Mouse (Mus musculus) olfactory bulb, adult 2 months (tissue): ENCODE results near the gene Ptn.

ENCODE experiments used
- CTCF ChIP-seq: fragments of 200-500 bp; IDR thresholded peaks from 2 replicates; pipeline ENCODE4 v1.5.1; 2012; ENCODE audit warnings: low read depth, mild to moderate bottlenecking, low read length, moderate library complexity; ENCODE audit not compliant: insufficient read depth
- POLR2A ChIP-seq: fragments of 200-500 bp; IDR thresholded peaks from 2 replicates; pipeline ENCODE4 v1.6.1; 2012; ENCODE audit warnings: mild to moderate bottlenecking, low read depth, low read length, moderate library complexity; ENCODE audit not compliant: insufficient read depth

DNA sequence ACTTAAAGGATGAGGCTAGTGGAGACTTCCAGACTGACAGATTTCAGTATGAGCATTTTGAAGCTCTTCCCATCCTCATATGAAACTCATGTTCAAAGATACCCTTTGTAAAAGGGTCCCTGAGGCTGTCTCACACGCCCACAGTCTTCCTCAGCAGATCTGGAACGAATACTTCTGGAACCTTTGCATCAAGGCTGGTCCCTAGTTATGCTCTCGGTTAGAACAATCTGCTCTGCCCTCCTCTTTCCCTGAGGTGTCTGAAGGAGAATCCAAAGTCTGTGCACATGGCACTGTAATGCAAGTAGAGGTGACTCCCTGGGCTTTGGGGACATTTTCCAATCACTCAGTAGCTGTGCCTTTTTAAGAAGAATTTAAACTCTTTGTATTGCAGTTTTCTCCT, 25.3 kb upstream of the Ptn start:
- TF ChIP-seq CTCF: no peak
- TF ChIP-seq POLR2A: no peak
